Mouse (Mus musculus) spleen, adult 12 weeks (tissue): ENCODE data around the gene Gm10190.
A peak's percentile ranks its signal among the peaks of the same experiment; 100 is the strongest.
"Not testable (repeated sequence)": the region's sequence is repeated elsewhere in the genome, so short reads cannot be mapped to it uniquely, and the experiment has no call there.

Experiments
- DNase-seq: peaks from one replicate; pipeline ENCODE4 v3.0.0; 2022; ENCODE audit warnings: low spot score

The Gm10190 gene

GRCm38 (mm10) chr17:80372989-80373725 is at the start of gene Gm10190:
Gene Gm10190, minus strand, starts transcription at chr17:80373541.
- DNase-seq: peak; percentile 72

- DNase-seq: no peak
Measured at GRCm38 (mm10) chr17:80420998-80421397, 47.7 kb upstream of the Gm10190 start.

DNA sequence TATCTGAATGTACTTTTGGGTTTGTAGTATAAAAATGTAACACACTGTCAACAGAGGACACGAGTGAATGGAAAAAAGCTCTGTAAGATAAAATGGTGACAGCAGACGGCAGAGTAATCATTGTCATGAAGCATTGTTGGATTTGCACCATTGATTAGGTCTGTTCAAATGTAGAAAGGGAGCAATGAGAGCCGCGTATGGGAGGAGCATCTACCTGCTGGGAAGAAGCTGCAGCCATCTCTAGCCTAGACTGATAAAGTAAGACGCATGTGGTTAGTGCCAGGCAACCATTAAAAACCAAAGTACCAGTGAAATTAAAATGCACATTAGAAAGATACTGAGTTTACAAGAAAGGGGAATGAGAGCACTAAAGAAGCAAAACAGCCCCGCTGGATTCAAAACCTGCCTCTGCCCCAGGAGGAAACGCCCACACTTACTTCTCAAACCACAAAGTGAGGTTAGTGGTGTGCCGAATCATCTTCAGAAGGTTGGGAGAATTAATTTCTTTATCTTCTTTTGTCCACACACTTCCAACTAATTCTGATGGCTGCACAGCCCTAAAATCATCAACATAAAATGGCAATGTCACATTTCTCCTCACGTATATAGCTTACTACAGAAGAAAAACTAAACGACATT is 45.4 kb upstream of the Gm10190 start:
- no peak for DNase-seq

DNA sequence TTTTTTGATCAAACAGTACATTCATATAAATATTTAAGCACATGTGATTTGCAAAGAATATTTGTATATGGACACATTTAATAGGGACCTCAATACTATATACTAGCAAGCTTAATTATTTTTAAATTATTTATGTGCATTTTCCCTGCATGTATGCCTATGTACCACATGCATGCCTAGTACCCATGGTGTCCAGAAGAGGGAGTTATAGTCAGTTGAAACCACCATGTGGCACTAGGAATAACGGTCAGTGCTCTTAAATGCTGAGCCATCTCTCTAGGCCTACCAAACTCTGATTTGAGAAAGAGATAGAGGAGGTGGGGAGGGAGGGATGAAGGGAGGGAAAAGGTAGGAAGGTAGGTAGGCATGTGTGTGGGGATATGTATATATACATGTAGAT is 37.8 kb upstream of the Gm10190 start:
- no peak for DNase-seq

GRCm38 (mm10) chr17:80398243-80398642 is 24.9 kb upstream of the Gm10190 start:
- DNase-seq: no peak

- DNase-seq: peak; percentile 57
Measured at GRCm38 (mm10) chr17:80391423-80392403, 18.4 kb upstream of the Gm10190 start.

DNA sequence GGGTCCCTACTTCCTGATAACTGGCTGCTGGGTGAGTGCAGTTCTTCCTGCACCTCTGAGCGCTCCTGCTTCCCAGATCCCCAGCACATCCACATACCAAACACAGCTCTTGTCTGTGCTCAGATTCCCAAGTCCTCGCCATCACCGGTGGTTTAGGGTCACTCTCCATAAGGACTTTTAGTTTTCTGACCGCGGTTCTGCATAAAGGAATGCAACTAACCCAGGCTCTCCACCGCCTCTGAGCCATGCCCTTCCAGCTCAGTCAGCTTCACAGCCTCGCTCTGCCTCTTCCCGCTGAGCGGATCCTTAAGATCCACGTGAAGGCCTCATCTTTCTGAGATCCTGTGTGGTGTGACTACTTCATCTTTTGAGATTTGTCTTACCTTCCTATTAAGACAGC is 16.7 kb upstream of the Gm10190 start:
- DNase-seq: no peak

GRCm38 (mm10) chr17:80385671-80386070 is 12.3 kb upstream of the Gm10190 start:
- no peak for DNase-seq

DNA sequence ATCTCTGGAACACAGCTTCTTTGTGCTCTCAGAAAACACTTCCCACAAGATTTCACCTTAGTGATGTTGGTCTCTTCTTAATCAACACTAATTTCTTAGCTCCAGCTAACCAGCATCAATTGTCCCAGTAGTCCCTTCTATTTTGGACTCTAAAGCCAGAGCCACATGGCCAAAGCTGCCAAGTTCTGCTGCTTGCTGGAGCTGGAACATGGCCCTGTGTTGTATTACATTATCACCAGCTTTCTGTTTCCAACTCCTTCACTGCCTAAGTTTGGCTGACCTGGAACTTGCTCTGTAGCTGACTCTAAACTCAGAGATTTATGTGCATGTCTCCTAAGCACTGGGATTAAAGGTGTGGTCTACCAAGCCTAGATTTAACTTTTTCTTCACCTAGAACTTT is 5.0 kb upstream of the Gm10190 start:
- DNase-seq: not testable (repeated sequence)

- no peak for DNase-seq
Measured at GRCm38 (mm10) chr17:80373726-80374096, 370 bp upstream of the Gm10190 start.

DNA sequence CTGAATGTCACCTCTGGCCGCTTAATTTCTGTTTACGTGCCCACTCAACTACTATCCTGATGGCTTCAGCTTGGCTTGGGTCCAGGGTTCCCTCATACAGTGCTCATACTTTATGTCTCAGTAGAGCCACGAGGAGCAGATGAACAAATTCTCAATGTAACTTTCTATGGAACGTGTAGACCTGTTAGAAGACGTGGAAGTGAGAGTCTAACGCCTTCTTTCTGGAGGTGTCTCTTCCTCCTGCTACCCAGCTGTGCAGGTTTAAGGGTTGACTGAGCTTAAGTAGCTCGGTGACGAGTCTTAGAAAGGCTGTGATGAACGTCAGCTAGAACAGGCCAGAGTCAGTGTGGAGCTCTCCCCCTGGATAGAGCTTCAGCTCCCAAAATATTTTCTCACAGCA is 4.7 kb downstream of the Gm10190 start:
- no peak for DNase-seq

GRCm38 (mm10) chr17:80367276-80367675 is 6.1 kb downstream of the Gm10190 start:
- no peak for DNase-seq

- no peak for DNase-seq
Measured at GRCm38 (mm10) chr17:80360245-80360644, 13.1 kb downstream of the Gm10190 start.

DNA sequence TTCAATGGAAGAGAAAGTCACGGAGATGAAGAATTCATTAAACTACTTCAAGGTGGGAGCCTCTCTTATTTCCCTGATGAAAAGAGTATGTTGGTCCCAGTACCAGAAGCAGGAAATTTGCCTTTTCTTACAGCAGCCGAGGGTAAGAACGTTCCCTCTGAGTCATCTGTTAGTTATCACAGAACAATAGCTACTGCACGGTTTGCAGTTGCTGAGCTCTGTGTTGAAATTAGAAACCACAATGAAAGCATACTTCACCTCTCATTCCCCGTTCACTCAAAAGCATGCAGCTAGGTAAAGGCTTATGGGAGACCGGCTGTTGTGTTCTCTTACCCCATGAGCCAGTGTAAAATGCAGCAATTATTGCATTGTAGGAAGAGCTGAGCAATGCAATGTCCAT is 26.1 kb downstream of the Gm10190 start:
- DNase-seq: no peak

- no peak for DNase-seq
Measured at GRCm38 (mm10) chr17:80346591-80347125, 26.7 kb downstream of the Gm10190 start.

DNA sequence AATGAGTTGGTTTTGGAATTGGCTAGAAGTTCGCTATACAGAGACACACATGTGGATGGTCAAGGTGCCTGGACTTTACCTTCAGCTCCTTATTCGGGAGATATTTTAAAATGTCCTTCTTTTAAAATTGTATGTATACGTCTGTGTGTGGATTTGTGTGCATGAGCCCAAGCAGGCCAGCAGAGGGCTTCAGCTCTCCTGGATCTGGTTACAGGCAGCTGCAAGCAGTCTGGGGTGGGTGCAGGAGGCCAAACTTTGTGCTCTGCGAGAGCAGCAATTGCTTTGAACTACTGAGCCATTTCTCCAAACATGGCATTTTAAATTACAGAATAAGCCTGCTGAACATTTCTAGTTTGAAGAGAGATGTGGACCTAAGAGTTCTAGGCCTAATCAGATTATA is 28.1 kb downstream of the Gm10190 start:
- no peak for DNase-seq

DNA sequence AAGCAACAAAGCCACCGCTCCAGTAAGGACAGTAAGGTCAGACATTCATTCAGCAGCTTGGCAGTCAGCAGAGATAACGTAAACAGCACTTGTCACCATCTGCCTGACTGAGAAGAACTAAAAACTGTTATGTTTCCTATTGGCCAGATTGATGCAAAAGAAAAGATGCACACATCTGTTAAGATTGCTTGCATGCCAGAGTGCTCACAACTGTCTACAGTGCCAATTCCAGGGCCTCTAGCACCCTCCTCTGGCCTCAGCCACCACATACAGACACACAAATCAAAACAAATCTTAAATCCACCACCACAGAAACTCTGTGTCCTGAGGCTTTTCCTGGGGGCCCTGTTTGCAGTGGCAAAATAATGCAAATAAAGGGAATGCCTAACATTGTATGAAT is 41.0 kb downstream of the Gm10190 start:
- DNase-seq: no peak

- no peak for DNase-seq
Measured at GRCm38 (mm10) chr17:80326431-80326830, 46.9 kb downstream of the Gm10190 start.

GRCm38 (mm10) chr17:80325456-80325855 is 47.9 kb downstream of the Gm10190 start:
- no peak for DNase-seq

- no peak for DNase-seq
Measured at GRCm38 (mm10) chr17:80324521-80324920, 48.8 kb downstream of the Gm10190 start.

GRCm38 (mm10) chr17:80323658-80324057 is 49.7 kb downstream of the Gm10190 start:
- DNase-seq: no peak
